Mouse (Mus musculus) heart, adult 11 months (tissue): ENCODE data around the gene Hdac1.
A peak's percentile ranks its signal among the peaks of the same experiment; 100 is the strongest.

ENCODE experiments used
- DNase-seq: peaks from one replicate; pipeline ENCODE4 v3.0.0; 2022

Gene Hdac1

DNA sequence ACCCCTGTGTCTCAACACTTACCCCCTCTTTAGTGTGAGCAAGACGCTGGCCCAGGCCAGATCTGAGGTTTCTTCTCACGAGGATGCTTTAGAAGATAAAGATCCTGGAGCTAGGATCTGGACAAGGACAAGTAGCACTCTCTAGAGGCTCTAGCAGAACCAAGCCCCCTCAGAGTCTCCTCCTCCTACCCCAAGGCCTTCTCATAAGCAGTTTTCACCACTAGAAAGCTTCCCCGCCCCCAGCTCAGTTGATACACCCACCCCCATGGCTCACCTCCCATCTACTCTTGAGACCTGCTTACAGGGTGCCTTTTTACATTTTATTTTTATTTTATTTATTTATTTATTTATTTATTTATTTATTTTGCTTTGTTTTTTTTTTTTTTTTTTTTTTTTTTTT is 32.9 kb downstream of the Hdac1 start:
- DNase-seq = no peak

DNA sequence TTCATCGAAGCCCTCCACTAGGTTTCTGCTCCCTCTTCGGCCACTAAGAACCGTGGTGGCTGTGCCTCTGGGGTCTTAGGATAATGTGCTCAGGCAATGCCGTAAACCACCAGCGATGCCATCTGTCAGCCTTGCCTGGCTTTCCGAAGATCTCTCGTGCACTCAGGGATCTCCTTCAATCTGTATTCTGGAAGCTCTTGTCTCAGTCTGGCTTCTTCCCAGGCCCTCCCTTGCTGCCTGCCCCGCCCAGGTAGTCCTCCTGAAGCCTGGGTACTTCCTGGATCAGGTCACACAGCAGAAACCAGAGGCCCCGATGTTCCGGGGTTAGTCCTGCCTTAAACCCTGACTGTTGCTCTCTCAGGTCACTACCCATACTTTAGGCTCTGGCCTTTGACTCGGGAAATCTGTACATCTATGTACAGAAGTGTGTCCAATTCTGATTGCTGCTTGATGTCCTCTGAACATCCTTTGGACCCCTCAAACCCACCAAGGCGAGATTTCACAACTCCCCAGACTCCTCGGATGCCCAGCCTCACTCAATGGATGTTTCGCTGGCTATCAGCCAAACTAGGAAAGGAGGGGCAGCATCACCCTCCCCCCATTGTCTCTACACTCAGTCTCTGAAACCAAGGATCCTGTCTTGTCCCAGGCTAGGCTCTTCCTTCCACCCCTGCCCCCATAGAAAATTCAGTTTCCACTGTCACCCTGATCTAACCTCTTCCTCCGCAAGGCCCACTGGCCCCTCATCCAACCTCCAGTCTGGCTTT is 33.5 kb downstream of the Hdac1 start:
- DNase-seq = peak; percentile 90

DNA sequence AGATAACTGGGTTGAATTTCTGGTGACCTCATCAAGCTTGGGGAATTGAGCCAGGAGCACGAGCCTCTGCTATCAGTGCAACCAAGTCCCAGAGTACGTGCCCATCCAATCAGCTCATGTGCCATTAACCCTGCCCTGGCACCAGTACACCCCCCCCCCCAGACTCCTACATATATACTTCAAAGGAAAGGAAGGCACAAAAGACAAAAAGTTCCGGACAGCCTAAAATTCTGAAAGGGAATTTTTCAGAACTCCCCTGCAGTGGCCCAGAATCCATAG is 34.3 kb downstream of the Hdac1 start:
- peak; percentile 93 for DNase-seq

DNA sequence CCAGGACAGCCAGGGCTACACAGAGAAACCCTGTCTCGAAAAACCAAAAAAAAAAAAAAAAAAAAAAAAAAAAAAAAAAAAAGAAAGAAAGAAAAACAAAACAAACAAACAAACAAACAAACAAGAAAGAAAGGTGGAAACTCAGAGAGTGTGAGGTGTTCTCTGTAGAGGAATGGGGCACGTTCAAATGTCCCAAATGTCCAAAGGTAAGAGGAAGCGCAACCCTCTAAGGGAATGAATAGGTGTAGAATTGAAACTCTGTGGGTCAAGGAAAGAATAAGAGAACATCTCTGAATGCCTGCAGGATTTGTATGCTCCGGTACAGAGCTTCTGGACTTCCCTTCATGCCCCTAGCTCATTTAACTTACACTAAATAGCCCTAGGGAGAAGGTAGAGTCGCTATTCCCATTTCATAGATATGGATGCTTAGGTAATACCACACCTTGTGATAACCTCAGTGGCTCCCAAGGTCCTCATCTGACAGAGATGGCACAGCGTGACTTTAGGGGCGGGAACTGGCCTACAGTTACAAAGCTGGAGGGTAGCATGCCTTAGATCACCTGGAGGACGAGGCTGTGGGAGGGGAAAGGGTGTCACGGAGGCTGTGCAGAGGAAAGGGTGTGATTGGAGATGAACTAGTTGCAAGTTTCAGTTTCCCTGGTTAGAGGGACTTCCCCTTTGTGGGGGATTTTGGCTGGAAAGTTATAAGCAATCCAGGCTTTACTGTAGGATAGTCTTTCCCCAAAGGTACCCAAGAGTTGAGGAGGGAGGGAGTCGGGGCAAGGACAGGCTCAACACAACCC is 34.9 kb downstream of the Hdac1 start:
- DNase-seq = peak; percentile 91

DNA sequence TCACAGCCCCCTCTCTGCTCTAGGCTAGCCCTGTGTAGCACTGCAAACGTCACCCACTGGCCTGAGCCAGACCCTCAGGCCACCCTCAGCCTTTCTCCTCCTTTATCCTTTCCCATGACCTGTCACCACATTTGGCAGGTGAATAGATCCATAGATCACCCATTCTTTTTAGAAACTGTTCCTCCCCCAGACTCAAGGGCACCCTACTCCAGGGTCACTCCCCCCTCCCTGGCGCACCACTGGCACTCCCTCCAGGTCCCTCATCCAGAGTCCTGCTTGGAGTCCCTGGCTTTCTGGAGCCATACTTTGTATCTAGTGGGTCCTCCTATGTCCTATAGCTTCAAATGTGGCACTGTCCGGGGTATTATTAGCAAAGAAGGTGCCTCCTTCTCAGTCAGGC is 37.0 kb downstream of the Hdac1 start:
- DNase-seq = no peak

DNA sequence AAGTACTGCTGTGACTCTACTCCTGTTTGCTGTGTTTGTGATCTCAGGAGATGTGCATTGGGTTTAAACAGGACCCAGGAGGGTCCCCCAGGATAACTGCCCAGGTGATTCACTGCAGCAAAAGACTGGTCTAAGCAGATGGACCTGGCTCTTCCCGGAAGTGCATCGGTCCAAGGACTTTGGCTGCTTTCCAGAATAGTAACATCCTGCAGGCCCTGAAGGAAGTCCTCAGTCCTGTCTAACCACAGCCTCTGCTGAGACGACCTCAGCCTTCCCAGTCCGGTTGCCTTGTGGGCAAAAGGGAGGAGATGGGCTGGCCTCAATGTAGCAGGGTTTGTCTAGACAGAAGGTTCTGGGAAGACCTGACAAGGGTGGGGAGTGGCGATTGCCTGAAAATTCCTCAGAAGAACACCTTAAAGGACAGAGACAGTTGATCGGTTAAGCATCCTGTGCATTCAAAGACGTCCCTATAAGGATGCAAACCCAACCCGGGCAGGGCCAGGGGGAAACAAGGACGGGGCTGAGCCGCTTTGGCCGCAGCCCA is 39.5 kb downstream of the Hdac1 start:
- DNase-seq = peak; percentile 93

DNA sequence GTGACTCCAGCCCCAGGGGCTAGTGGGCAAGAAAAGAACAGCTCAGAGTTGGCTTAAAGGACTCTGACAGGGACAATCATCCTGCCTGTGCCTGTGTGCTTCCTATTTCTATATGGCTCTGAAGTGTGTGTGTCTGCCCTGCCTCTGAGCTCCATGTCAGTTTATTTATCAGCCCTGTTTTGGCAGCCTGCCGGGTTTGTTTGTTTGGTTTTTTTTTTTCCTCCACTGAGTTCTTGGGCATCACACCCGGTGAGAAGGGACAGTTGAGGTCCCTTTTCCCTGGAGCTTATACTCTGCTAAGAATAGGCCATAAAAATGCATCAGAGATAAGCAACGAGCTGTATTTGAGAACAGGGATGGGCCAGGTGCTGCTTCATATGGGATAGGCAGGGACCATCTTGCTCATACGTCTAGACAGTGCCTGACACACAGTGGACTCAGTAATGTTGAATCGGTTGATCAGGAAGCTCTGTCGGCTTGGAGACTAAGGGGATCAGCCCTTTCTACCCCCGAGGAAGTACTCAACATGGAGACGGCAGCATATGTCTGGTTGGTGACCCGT is 40.1 kb downstream of the Hdac1 start:
- DNase-seq = no peak

DNA sequence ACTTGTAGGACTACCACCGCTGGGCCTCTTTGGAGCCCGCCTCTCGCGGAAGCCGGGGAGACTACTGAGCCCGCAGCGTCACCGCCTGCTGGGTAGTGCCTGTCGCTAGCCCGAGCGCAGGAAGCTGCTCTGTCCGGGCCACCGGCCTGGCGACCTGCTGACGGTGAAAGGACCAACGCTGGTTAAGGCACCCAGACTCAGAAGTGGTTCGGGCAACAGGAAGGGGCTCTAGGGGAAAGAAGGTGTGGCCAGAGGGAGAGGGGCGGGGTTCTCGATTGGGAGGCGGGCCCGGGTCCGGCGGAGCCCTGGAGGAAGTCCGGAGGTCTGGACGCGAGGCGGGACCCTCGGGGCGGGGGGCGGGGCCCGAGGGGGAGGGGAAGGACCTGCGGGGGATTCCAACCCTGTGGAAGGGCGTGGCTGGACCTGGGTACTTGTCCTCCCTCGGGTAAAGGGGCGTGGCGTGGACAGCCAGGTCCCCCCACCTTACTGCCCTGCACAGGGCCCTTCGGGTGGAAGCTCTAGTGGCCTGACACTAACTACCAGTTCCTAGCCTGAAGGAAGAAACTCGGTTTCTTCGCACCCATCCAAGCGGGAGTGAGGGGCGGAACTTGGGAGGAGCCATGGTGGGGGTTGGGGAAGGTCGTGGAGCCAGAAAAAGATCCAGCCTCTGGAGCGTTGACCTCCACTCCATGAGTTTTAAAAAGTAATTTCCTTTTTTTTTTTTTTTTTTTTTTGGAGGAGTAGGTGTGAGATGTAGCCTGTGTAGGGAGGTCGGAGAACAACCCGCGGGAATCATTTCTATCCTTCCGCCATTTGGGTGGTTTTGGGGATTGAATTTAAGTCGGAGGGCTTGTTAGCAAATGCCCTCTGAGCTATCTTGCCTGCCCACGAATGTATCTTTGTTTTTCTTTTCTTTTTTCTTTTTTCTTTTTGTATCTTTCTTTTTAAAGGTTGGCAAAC is 41.6 kb downstream of the Hdac1 start:
- DNase-seq = peak; percentile 99

DNA sequence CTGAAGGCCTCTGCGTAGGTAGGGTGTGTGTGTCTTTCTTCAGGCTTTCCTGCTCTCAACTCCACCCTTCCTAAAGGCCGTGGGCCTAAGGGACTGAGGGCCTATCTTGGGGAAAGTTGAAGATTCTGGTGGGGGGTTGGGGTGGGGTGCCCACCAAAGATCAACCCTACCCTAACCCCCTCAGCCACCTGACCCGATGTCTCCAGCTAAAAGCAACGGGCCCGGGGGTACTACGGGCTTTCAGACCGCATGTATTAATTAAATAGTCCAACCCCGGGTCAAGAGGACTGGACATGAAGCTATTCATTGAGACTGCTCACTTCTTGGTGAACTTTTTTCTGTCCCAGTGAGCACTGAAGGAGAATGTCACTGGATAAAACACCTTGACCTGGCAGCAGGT is 42.5 kb downstream of the Hdac1 start:
- peak; percentile 90 for DNase-seq

DNA sequence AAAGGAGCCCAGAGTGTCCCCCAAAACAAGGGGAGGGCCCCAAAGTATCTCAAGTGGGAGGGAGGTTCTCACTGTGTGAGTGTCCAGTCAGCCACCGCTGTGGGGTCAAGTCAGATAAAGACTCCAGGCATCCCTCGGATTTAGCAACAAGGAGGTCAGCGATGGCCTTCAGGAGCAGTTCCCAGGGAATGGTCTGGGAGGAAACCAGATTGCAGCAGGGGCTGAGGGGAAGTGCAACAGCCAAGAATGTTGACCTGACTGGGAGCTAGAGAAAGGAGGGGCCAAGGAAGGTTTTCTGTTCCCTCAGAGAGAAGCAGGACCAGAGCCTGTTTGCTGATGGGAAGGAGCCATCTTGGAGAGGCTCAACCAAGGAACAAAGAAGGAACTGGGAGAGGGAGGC is 43.6 kb downstream of the Hdac1 start:
- peak; percentile 92 for DNase-seq

DNA sequence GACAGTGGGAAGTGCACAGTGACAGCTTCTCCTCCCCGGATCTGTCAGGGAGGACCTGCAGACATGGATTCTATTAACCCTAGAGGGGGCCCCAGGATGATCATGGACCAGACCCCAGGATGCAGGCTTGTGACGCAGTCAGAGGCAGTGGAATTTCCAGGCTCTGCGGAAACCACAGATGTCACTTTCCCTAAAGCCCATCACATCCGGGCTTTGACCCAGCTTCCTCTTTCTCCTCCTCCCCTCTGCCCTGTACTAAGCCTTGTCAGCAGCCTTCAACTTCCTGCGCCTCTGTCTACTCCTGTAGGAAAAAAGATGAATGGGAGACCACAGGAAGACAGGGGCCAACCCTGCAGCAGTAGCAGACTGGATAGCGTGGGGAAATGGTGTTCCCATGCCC is 45.9 kb downstream of the Hdac1 start:
- DNase-seq = peak; percentile 98

DNA sequence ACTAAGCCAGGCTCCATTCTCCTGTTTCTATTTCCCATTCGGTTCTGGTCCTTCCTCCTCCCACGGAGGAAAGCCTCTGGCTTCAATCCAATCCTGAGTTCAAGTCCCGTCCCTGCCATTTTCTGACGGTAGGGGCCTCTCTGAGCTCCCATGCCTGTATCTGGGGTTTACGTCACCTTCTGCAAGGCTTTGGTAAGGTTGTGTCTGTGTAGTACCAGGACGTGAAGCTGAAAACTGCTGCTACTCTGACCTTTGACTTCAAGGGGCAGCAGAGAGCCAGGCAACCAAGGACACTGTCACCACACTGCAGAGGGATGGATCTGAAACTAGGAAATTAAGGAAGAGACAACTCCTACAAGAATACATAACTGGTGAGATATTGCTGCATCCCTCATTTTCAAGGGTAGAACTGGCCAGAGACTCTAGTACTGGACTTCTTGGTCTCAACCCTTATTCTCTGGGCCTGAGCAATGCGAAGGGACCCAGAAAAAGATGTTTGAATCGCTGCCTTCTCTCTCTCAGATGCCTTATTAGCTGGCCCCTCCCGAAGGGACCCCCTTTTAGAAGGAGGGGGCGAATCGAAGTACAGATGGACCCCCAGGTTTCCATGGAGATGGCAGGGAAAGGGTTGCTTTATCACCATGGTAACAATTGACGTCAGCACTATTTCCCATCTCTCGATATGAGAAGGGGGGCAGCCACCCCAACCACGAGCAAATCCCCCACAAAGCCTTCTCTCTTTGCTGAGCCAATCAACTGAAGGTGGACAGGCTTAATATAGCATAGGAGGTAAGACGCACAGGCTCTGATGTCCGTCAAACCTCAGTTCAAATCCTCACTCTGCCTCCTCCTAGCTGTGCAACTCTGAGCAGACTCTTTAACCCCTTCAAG is 46.6 kb downstream of the Hdac1 start:
- DNase-seq = peak; percentile 94

DNA sequence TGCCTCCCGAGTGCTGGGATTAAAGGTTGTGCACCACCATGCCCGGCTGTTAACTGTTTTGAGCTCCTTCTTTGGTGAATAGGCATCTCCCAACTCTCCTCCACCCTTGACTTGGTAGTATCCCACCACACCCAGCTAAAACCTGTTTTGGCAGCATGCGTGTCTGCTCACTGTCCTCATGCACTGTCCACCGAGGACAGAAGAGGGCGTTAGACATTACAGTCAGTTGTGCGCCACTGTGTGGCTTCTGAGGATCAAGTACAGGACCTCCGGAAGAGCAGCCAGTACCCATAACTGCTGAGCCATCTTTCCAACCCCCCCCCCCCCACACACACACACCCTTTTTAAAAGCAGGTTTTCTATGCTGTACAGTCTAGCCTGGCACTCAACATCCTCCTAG is 47.8 kb downstream of the Hdac1 start:
- DNase-seq = peak; percentile 88

DNA sequence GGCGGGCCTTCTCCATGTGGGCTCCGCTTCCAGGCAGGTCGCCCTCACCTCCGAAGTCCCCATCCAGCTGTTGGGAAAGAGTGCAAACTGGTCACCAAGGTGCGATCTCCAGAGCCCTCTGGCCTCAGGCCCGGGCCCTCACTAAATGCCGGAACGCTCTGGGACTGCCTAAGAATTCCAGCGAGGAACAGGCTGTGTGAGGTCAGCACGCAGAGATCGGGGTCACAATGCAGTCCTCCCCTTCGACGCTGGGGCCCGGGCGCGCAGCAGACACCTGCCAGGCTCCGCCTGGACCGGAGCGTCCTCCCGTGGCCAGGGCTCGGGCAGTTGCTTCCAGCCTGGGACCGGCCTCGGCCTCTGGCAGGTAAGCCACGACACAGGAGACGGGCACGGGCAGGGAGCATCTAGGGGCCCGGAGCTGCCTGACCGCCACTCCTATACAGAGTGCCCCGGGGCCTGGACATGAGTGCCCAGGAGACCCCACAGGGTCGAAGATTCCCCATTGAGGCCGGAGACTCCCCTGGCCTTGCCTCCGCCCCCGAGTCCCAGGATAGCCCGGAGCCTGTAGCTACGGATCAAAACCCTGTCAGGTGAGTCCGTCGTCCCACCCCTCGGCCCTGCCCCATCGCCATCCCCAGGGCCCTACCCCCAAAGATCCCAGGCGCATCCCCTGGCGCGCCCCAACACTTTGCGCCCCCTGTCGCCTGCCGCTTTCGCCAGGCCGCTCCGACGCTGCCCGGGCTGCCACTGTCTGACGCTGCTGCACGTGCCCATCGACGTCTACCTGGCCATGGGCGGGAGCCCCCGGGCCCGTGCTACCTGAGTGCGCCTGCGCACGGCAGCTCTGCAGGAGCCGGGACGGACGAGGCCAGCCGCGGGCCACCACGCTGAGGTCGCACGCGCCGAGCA is 51.3 kb downstream of the Hdac1 start, which contains the start of the genes Tssk3 and Fam229a:
Gene Tssk3 (minus strand): TSS at position 51 of the 909 bp plus-strand sequence.
Gene Fam229a (plus strand): TSS at position 219 of the 909 bp plus-strand sequence.
- peak; percentile 92 for DNase-seq

DNA sequence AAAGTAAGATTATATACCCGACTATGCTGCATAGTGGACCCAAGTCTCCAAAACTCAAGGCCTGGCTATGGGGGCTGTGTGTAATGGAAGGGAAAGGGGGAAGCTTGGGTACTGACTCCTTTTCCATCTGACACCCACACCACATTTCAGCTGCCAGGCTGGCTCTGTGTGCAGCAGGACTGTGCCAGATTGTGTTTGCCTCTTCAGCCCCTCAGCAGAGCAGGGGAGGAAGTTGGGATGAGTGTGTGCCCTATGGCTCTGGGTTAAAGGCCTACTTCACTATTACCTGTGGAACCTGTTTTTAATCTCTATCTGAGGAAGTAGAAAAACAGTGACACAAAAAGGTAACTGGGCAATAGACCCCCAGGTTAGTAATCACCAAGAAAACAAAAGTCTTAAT is 61.4 kb downstream of the Hdac1 start:
- DNase-seq = no peak

DNA sequence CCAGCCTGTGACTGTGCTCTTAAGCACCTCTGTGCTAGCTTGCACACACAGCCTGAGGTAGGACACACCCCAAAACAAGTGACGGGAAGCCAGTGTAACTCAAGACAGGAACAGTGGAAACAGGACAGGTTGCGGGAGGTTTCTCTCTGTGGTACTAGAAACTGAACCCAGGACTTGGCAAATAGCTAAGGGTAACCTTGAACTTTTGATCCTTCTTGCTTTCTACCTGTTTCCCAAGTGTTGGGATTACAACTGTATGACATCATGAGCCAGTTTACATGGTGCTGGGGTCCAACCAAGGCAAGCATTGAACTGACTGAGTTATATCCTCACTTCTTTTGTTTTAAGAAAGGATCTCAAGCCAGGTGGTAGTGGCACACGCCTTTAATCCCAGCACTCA is 62.6 kb downstream of the Hdac1 start:
- no peak for DNase-seq

DNA sequence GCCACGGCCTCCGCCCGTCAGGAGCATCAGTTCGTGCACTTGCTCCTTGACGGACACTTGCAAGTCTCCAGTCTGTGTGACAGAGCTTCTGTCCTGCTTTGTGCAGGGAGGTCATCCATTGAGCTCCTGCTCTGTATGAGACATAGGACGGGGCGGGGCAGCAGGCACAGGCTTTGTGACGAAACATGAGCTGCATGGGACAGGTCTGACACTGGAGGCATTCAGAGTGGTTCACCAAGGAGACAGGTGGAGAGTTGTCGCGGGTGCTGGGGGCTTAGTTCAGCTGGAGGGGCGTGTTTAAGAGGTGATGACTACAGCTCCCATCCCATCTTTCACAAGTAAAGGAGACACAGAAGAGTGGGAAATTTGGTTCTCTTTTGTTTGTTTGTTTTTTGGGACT is 66.5 kb downstream of the Hdac1 start:
- no peak for DNase-seq
